In the genomic region with DNA sequence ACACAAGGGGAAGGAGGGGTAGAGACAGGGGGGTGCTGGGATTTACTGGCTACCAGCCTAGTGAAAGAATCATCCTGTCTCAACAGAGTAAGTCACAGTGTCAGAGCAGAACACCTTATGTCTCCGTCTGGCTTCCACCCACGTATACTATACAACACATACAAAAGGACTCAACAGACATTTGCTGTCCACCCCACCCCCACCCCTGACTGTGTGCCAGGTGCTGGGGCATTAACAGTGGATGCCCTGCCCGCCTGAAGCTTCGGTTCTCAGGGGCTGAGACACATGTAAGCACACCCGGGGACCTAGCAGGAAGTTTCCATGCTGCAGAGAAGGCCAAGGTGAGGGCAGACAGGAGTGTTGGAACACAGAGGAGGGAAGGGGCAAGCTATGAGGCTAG, we compare ENCODE assay signal across 21 mouse cellular contexts. TPM values are rescaled to one million over a fixed set of nuclear protein-coding genes. Genes with fewer than 3 reads are reported as not detected.
A peak's percentile ranks its signal among the peaks of the same experiment; 100 is the strongest.
DNase-seq lines count a peak whose midpoint lies in the region; ATAC-seq and TF ChIP-seq lines count a peak whose summit lies in the region.
"Had no signal": no experiment of that assay in that cellular context is flagged by ENCODE, and none has a peak within 500 bp of the region (broad histone marks: within the 10 kb centered on the region; RNA-seq: fewer than 3 reads in every experiment).

No protein-coding gene starts in this region.

- H3K9ac ChIP-seq in hindbrain, embryonic 15.5 days = no peak overlapping the region
- no peak overlapping the region for H3K9ac ChIP-seq in hindbrain, embryonic 12.5 days
- no peak overlapping the region for H3K9ac ChIP-seq in kidney, embryonic 15.5 days
- H3K9ac ChIP-seq: embryonic facial prominence, embryonic 13.5 days; forebrain, embryonic 12.5 days had no signal

- TF ChIP-seq POLR2A in cerebellum, adult 2 months (IDR thresholded peaks at IDR 0.05; ENCODE audit: borderline replicate concordance, insufficient read depth, low read length) = no peak

- H3K9me3 ChIP-seq in hindbrain, embryonic 15.5 days = no peaks in the 10 kb centered on the region
- H3K9me3 ChIP-seq in hindbrain, embryonic 12.5 days (replicated peaks) = no peaks in the 10 kb centered on the region
- no peaks in the 10 kb centered on the region for H3K9me3 ChIP-seq in E14TG2a.4 (ENCODE audit: low read length)
- no peaks in the 10 kb centered on the region for H3K9me3 ChIP-seq in kidney, embryonic 15.5 days (replicated peaks)
- H3K9me3 ChIP-seq: embryonic facial prominence, embryonic 13.5 days; forebrain, embryonic 12.5 days; hindbrain, embryonic 10.5 days had no signal

- no peaks in the 10 kb centered on the region for H3K36me3 ChIP-seq in hindbrain, embryonic 15.5 days
- no peaks in the 10 kb centered on the region for H3K36me3 ChIP-seq in hindbrain, embryonic 12.5 days
- no peaks in the 10 kb centered on the region for H3K36me3 ChIP-seq in E14TG2a.4 (ENCODE audit: insufficient read depth, low read length)
- no peaks in the 10 kb centered on the region for H3K36me3 ChIP-seq in kidney, embryonic 15.5 days
- H3K36me3 ChIP-seq: embryonic facial prominence, embryonic 13.5 days; forebrain, embryonic 12.5 days; hindbrain, embryonic 10.5 days had no signal

- TF ChIP-seq CTCF in cerebellum, adult 2 months (IDR thresholded peaks at IDR 0.05; ENCODE audit: borderline replicate concordance, insufficient read depth, low read depth, low read length) = no peak
- no peak for TF ChIP-seq CTCF in E14TG2a.4 (conservative IDR thresholded peaks at IDR 0.05; ENCODE audit: low read length)

- peaks cover 61% of the 10 kb centered on the region for H3K4me1 ChIP-seq in cerebellum, adult 2 months (ENCODE audit: control insufficient read depth, insufficient read depth, low read length)
- H3K4me1 ChIP-seq in hindbrain, embryonic 15.5 days (replicated peaks) = peaks cover 31% of the 10 kb centered on the region
- H3K4me1 ChIP-seq in hindbrain, embryonic 12.5 days = peaks cover 20% of the 10 kb centered on the region
- peaks cover 37% of the 10 kb centered on the region for H3K4me1 ChIP-seq in E14TG2a.4 (replicated peaks; ENCODE audit: low read depth, low read length)
- peaks cover 33% of the 10 kb centered on the region for H3K4me1 ChIP-seq in kidney, embryonic 15.5 days

- 14% methylated on average over 5 of the region's 5 CpGs for WGBS in cerebellum, adult 2 months
- 71% methylated on average over 5 of the region's 5 CpGs for WGBS in hindbrain, embryonic 15.5 days
- WGBS in hindbrain, embryonic 12.5 days = 81% methylated on average over 5 of the region's 5 CpGs
- 86% methylated on average over 5 of the region's 5 CpGs for WGBS in kidney, embryonic 15.5 days

- no peaks in the 10 kb centered on the region for H3K27me3 ChIP-seq in cerebellum, adult 2 months (ENCODE audit: control insufficient read depth, insufficient read depth, low read length)
- H3K27me3 ChIP-seq in hindbrain, embryonic 15.5 days = no peaks in the 10 kb centered on the region
- no peaks in the 10 kb centered on the region for H3K27me3 ChIP-seq in hindbrain, embryonic 12.5 days
- no peaks in the 10 kb centered on the region for H3K27me3 ChIP-seq in E14TG2a.4 (ENCODE audit: insufficient read depth, low read length)
- H3K27me3 ChIP-seq in kidney, embryonic 15.5 days = no peaks in the 10 kb centered on the region
- H3K27me3 ChIP-seq: embryonic facial prominence, embryonic 13.5 days; forebrain, embryonic 12.5 days; Patski had no signal

- no peak overlapping the region for H3K4me2 ChIP-seq in hindbrain, embryonic 15.5 days
- H3K4me2 ChIP-seq in hindbrain, embryonic 12.5 days (replicated peaks) = no peak overlapping the region
- H3K4me2 ChIP-seq in kidney, embryonic 15.5 days = no peak overlapping the region
- H3K4me2 ChIP-seq: embryonic facial prominence, embryonic 13.5 days; forebrain, embryonic 12.5 days had no signal

- no peak overlapping the region for H3K4me3 ChIP-seq in cerebellum, adult 2 months (replicated peaks; ENCODE audit: insufficient read depth, low read depth, low read length)
- no peak overlapping the region for H3K4me3 ChIP-seq in hindbrain, embryonic 15.5 days
- H3K4me3 ChIP-seq in hindbrain, embryonic 12.5 days = no peak overlapping the region
- 0 out of 2 replicates have a peak overlapping the region, but pooled peaks have one; percentile 20 for H3K4me3 ChIP-seq in E14TG2a.4 (replicated peaks; ENCODE audit: low read length)
- no peak overlapping the region for H3K4me3 ChIP-seq in kidney, embryonic 15.5 days (replicated peaks)
- H3K4me3 ChIP-seq: embryonic facial prominence, embryonic 13.5 days; forebrain, embryonic 12.5 days; hindbrain, embryonic 10.5 days had no signal

- H3K27ac ChIP-seq in cerebellum, adult 2 months (ENCODE audit: insufficient read depth, low read length) = peak overlapping the region; percentile 82
- no peak overlapping the region for H3K27ac ChIP-seq in hindbrain, embryonic 15.5 days (replicated peaks)
- no peak overlapping the region for H3K27ac ChIP-seq in hindbrain, embryonic 12.5 days
- no peak overlapping the region for H3K27ac ChIP-seq in kidney, embryonic 15.5 days
- H3K27ac ChIP-seq: embryonic facial prominence, embryonic 13.5 days; forebrain, embryonic 12.5 days had no signal

- ATAC-seq in frontal cortex, adult (ENCODE audit: low TSS enrichment) = peak; percentile 14
- 0 out of 2 replicates have a peak, but pooled peaks have one; percentile 16 for ATAC-seq in hindbrain, embryonic 15.5 days (ENCODE audit: low FRiP score, low read depth)
- ATAC-seq in hindbrain, embryonic 12.5 days (ENCODE audit: low FRiP score) = no peak
- ATAC-seq in kidney, embryonic 15.5 days (replicated peaks; ENCODE audit: low FRiP score) = no peak
- ATAC-seq: activated CD4-positive, CD25-positive, alpha-beta regulatory T cell, adult 4 months; hindbrain, embryonic 16.5 days; inflammation-experienced regulatory T-cells, adult 6 months; intestine, postnatal 0 days; Patski had no signal

- DNase-seq in cerebellum, adult 2 months = peak in 1 of 2 experiments; percentile 54
- no peak for DNase-seq in cerebellum, postnatal 4 days (ENCODE audit: low spot score in 2 of 2)
- no peak for DNase-seq in frontal cortex, adult 2 months (ENCODE audit: extremely low spot score in 1 of 2, low spot score in 1 of 2)
- DNase-seq: adrenal gland, postnatal 14 days; gastrocnemius, postnatal 10 days; heart, adult 18-20 months; heart, postnatal 14 days; kidney, adult 8-10 months had no signal

RNA-seq across cellular contexts. Expression of gene Mical3, which starts 52.6 kb away (rescaled TPM):
- polyA plus RNA-seq in cerebellum, adult 2 months (2012; rRNA removed) = 75.7 and 82.7 TPM in 2 replicates
- 63.6 and 64.3 TPM in 2 replicates for polyA plus RNA-seq in frontal cortex, adult 2 months (2012; rRNA removed)
- polyA plus RNA-seq in hindbrain, embryonic 15.5 days (2015; fragmentation: Nextera tagmentation; extraction: Ambion mirVana) = 34.4 and 37.2 TPM in 2 replicates
- 20.7 and 22.7 TPM in 2 replicates for polyA plus RNA-seq in hindbrain, embryonic 12.5 days (2016; fragmentation: Nextera tagmentation; extraction: Ambion mirVana)
- polyA plus RNA-seq in kidney, embryonic 15.5 days (2015; fragmentation: Nextera tagmentation; extraction: Ambion mirVana) = 12.0 and 13.1 TPM in 2 replicates

Comparison
In these comparisons a context has a peak if more than half of its experiments do, and no peak if none do; other contexts are left out.
1. ATAC-seq: peak in frontal cortex, adult (single experiment) and hindbrain, embryonic 15.5 days (single experiment); none in hindbrain, embryonic 12.5 days (single experiment) and kidney, embryonic 15.5 days (single experiment).